Mouse (Mus musculus) lung, postnatal 0 days (tissue): ENCODE data around the gene Fgd6.

Source experiments
- CTCF ChIP-seq: IDR thresholded peaks from 2 replicates; pipeline ENCODE4 v1.5.1; 2016; ENCODE audit warnings: antibody characterized with exemption, mild to moderate bottlenecking
- EP300 ChIP-seq: IDR thresholded peaks from 2 replicates; pipeline ENCODE4 v1.6.1; 2016; ENCODE audit warnings: antibody characterized with exemption, mild to moderate bottlenecking, control low read depth

- no peak for TF ChIP-seq EP300
- TF ChIP-seq CTCF = no peak
Observed at GRCm38 (mm10) chr10:94087367-94088077, 51.7 kb downstream of the Fgd6 start.
